ENCODE assay signal across 13 mouse cellular contexts in the genomic region with DNA sequence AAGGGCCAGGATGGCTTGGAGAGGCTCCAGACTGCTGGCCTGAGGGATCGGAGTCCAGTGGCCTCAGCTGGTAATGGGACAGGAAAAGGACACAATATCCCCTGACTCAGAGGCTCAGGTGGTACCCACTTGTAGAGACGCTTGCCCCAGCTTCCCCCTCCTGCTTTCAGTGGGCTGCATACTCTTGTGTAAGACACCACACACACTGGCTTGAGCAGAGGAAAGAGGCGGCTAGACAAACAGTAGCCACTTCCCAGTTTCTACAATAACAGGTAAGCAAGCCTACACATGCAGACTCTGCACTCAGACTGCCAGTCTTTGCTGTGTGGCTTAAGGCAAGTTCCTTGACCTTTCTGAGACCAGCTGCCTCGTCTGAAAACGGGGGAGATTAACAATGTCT. TPM values are rescaled to one million over a fixed set of nuclear protein-coding genes. Genes with fewer than 3 reads are reported as not detected.
"Had no signal": no experiment of that assay in that cellular context is flagged by ENCODE, and none has a peak within 500 bp of the region (broad histone marks: within the 10 kb centered on the region; RNA-seq: fewer than 3 reads in every experiment).

No protein-coding gene starts in this region.

- DNase-seq: kidney, adult 2 months; kidney, postnatal 25 days; left cerebral cortex, postnatal 4 days; liver, embryonic 13.5 days; lung, adult 2 months; lung, postnatal 36 days; midbrain, embryonic 14.5 days; thymus, adult 18-20 months; thymus, postnatal 36 days had no signal

- H3K4me1 ChIP-seq: liver, embryonic 13.5 days had no signal

- H3K4me3 ChIP-seq: liver, embryonic 13.5 days had no signal

- H3K27me3 ChIP-seq: liver, embryonic 13.5 days had no signal

- ATAC-seq: intestine, postnatal 0 days had no signal

- H3K9me3 ChIP-seq: liver, embryonic 13.5 days had no signal

- H3K27ac ChIP-seq: kidney, postnatal 0 days; liver, embryonic 13.5 days had no signal

- H3K36me3 ChIP-seq: liver, embryonic 13.5 days had no signal

- H3K9ac ChIP-seq: liver, embryonic 13.5 days had no signal

- H3K4me2 ChIP-seq: liver, embryonic 13.5 days; midbrain, embryonic 11.5 days had no signal

RNA-seq across cellular contexts. Expression of gene Cux2, which starts 14.6 kb away (rescaled TPM):
- total RNA-seq: megakaryocyte-erythroid progenitor cell, adult 5-6 weeks had no signal
